Mouse (Mus musculus) inflammation-experienced regulatory T-cells, adult 6 months (primary cell): Measurements from ENCODE around the gene Snrpg. TPM values are rescaled to one million over a fixed set of nuclear protein-coding genes. Genes with fewer than 3 reads are reported as not detected.

Experiments used
- ATAC-seq: one replicate; pipeline ENCODE4 v1.8.0; 2017
- polyA plus RNA-seq, 3 experiments: library from polyadenylated mRNA; unstranded; fragments of 100-300 nt; shearing (Covaris generic); gene quantifications; one replicate each; pipeline ENCODE4 v1.2.1; 2017

Gene Snrpg
- polyA plus RNA-seq, 3 experiments from 2014 or later = 402 to 450 (median 421) TPM

DNA sequence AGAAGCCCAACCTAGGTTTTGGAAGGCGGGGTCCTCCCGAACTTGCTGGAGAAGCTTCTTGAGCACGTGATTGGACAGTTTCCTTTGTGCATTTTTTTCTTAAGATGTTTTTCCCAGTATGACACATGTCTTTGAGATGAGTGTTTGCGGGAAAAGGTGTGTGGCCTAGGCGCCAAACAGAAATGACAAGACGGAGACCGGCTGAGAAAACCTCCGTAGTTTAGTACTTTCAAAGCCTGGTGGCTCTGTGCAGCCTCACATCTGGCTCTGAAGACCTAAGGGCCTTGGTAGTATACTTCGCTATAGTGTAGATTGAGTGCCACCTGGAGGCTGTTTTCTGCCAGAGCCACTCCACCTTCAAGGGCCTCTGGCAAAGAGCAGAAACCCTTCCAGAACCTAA, 29.9 kb downstream of the Snrpg start:
- peak; percentile 63 for ATAC-seq

DNA sequence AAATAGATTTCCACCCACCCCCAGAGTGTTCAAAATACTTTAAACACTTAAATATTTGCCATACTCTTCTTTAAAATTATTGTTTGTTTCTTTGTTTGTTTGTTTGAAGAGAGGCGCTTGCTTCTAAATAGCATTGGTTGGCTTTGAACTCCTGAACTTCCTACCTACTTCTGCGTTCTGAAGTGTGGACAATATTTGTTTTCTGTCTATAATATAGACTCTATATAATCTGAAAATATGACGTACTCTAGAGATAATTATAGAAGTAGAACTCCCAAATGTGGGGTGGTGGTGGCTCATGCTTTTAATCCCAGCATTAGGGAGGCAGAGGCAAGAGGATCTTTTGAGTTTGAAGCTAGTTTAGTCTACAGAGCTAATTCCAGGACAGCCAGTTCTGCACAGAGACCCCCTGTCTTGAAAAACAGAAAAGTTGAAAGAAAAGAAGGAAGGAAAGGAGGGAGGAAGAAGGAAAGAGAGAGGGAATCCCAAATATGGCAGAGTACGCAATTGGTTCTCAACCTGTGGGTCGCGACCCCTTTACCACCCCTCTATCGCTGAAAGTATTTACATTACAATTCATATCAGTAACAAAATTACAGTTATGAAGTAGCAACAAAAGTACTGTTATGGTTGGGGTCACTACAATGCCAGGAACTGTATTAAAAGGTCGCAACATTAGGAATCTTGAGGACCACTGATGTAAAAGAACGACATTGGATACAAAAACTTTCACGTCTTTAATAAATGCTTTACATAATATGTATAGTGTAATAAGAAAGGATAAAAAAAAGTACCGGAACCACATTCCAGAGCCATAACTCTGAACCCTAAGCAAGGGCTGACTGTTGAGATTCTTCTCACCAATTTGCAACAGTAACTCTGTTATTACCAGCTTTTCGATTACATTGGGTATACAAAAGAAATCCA, 31.8 kb downstream of the Snrpg start:
- ATAC-seq = no peak

DNA sequence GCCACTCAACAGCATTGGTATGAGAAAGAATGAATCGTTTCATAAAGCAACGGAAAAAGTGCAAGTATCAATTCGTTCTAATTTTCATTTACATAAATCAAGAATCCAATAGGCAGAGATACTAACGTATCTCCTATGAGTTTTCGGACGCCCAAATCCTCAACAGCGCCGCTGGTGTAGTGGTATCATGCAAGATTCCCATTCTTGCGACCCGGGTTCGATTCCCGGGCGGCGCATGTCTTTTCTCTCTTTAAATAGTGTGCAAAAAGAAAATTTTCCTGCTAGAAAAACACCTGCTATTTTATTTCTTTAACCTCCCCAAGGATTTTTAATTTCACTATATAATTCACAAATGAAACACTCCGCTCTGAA, 32.6 kb downstream of the Snrpg start:
- ATAC-seq = peak; percentile 47

DNA sequence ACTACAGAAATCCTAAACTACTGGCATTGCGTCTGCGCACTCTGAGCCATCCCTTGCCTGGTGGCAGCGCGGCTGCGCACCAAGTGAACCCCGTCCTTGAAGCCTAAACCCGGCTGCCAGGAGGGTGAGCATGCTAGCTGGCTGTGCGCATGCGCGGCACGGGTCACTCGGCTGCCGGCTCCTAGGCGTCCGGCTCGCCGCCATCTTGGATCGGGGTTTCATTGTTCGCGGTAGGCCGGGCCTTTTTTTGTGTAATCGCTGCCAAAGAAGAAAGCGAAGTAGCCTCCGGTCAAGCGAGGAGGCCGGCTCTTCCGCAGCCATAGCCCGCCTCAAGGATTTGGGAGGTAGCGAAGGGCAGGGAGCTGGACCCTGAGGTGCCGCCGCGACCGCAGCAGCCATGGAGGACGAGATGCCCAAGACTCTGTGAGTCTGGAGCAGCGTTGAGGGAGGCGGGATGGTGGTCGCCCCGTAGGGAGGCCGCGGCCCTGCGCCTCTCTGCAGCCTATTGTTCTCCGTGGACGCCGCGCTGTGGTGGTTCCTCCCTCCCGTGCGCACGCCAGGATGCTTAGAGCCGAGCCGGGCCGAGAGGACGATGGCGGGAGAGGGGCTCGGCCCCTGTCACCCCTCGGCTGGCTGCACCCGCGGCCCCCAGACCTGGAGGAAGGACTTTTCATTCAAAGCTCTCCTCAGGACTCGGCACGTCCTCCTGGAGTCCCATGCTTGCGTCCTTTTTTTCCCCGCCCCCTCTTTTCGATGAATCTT, 33.2 kb downstream of the Snrpg start, which contains the start of gene Tia1:
TSS of gene Tia1 (plus strand) at position 120 of the 762 bp plus-strand sequence.
- peak; percentile 87 for ATAC-seq

DNA sequence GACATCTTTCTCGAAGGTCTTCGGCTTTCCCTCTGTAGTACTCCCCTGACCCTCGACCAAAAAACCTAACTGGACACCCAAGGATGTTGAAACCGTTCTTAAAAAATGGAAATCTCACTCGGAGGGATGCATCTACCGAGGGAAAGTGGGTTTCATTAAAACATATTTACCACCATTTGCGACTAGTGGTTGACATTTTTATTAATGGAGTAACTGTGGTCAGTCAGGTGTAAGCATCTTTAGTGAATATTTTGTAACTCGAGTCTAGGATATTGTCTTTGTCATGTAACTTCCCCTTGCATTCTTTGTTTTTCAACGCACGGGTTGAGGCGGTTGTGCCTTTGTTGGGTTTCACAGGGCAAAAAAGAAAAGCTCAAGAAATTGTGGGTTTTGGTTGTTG, 33.9 kb downstream of the Snrpg start:
- no peak for ATAC-seq

DNA sequence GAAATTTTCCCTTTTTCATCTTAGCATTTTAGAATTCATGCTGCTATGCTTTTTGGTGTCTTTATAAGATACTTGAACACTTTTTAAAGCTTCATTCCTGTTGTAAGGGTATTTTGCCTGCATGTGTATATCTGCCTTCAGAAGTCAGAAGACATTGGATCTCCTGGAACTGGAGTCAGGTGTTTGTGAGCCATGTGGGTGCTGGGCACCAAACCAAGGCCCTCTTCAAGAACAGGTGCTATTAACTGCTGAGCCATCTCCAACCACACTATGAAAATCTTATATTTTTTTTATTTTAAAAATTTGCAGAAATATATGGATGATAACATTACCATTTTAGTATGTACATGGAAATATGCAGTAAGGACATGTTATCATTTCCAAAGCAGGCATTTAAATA, 35.2 kb downstream of the Snrpg start:
- ATAC-seq = no peak

DNA sequence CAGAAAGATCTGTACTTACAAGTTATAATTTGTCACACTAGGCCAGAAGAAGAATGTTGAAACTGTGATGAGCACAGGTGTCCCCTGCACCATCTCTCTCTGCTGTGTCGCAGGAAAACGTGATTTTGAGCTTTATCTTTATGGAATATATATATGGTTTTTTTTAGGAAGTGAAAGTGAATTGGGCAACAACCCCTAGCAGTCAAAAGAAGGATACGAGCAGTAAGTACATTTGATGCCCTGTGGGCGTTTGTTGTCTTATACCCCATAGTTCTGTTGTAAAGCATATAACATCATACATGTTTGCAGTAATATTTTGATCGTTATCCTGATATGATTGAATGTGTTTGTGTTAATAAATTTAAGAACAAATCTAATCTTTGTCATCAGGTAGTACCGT, 47.6 kb downstream of the Snrpg start:
- ATAC-seq = no peak

DNA sequence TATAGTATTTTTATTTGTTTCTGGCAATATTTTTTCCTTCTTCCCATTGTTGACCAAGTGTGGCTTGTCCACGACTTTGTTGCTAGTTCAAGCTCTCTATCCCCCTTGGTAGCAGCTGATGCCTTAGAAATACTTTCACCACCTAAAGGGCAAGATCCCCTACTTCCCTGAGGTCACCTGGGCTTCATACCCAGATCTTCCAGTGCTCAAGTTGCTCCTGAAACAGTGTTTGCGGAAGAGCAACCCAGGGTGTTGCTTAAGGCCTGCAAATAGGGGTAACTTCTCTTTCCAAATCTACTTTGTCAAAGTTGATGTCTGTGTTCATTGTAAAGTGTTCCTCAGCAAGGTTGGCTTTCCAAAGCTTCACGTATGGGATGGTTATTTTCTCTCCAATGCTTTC, 48.1 kb downstream of the Snrpg start:
- no peak for ATAC-seq

DNA sequence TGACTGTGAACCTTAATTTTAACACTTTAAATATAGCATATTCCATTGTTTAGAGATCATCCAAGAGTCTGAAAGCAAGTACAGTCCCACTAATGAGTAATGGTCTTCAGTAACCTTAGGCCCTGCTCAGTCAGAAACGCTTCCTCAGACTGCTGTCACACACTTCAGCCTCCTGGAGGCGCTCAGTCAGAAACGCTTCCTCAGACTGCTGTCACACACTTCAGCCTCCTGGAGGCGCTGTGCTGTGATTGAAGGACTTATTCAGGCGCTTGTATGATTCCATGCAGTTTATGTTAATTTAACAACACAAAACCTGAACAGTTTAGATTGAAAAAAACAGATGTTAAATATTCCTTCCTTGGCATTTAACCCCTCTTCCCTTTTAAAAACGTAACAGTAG, 49.4 kb downstream of the Snrpg start:
- ATAC-seq = peak; percentile 58

DNA sequence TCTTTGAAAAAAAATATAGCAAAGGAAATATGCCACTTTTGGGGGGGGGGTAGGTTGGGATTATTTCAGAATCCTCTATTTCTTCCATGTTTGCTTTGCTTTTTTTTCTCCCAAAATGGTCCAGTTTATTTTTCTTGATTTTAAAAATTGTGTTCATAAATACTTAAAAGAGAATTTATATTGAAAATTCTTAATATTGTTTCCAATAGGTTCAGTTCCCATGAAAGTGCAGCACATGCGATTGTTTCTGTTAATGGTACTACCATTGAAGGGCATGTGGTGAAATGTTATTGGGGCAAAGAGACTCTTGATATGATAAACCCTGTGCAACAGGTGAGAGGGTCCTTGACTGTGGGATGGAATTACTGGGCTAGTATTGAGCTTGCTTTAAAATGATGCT, 55.3 kb downstream of the Snrpg start, which contains the start of gene Gm44790:
TSS of gene Gm44790 (plus strand) at position 301 of the 400 bp plus-strand sequence.
- no peak for ATAC-seq

Other genes starting within 250 kb of the Snrpg start
- under 1 TPM in 1 of 3 experiments, not detected in 2; 0.28 TPM for gene Tgfa, start 176.1 kb upstream of the Snrpg start, polyA plus RNA-seq
- 10 to 100 TPM; 52.7 to 54.8 (median 53.5) TPM for gene Fam136a, start 5.7 kb upstream of the Snrpg start, polyA plus RNA-seq
- gene Pcyox1, start 25.9 kb downstream of the Snrpg start, polyA plus RNA-seq = 10 to 100 TPM in 1 of 3 experiments, 1 to 10 TPM in 2; 6.1 to 11.8 (median 6.8) TPM
- 100 to 1,000 TPM in 2 of 3 experiments, 10 to 100 TPM in 1; 85.7 to 110 (median 100) TPM for gene Tia1, start 32.9 kb downstream of the Snrpg start, polyA plus RNA-seq
- gene Gm44790, start 55.4 kb downstream of the Snrpg start, polyA plus RNA-seq = not detected
- 10 to 100 TPM; 20.2 to 39.5 (median 34.5) TPM for gene C87436, start 67.1 kb downstream of the Snrpg start, polyA plus RNA-seq
- gene Pcbp1, start 155.0 kb downstream of the Snrpg start, polyA plus RNA-seq = 10 to 100 TPM; 26.3 to 32.5 (median 29.3) TPM